Mouse (Mus musculus) heart, embryonic 11.5 days (tissue): ENCODE data around the gene Plbd1. TPM values are rescaled to one million over a fixed set of nuclear protein-coding genes. Genes with fewer than 3 reads are reported as not detected.

Experiments
- ATAC-seq: fragments of 200-750 bp; cut with Nextera tagmentation; replicated peaks from 2 replicates; pipeline ENCODE4 v1.8.0; 2017; ENCODE audit warnings: moderate library complexity; ENCODE audit not compliant: insufficient number of reproducible peaks, low FRiP score, low TSS enrichment
- H3K27ac ChIP-seq: fragments of 300-500 bp; sonication (generic); 2 replicates; pipeline ENCODE4 v1.5.1; 2014; ENCODE audit warnings: mild to moderate bottlenecking, low read depth, low read length
- H3K27me3 ChIP-seq: fragments of 300-500 bp; sonication (generic); 2 replicates; pipeline ENCODE4 v1.6.1; 2014; ENCODE audit warnings: mild to moderate bottlenecking, low read length, mixed read lengths; ENCODE audit not compliant: control insufficient read depth, insufficient read depth
- H3K36me3 ChIP-seq: fragments of 300-500 bp; sonication (generic); 2 replicates; pipeline ENCODE4 v1.6.1; 2014; ENCODE audit warnings: mild to moderate bottlenecking, low read length, moderate library complexity, mixed read lengths; ENCODE audit not compliant: control insufficient read depth, insufficient read depth
- H3K4me1 ChIP-seq: fragments of 300-500 bp; sonication (generic); 2 replicates; pipeline ENCODE4 v1.6.1; 2014; ENCODE audit warnings: low read length; ENCODE audit not compliant: control insufficient read depth, insufficient read depth
- H3K4me2 ChIP-seq: fragments of 300-500 bp; sonication (generic); 2 replicates; pipeline ENCODE4 v1.6.1; 2014; ENCODE audit warnings: mild to moderate bottlenecking, moderate library complexity
- H3K4me3 ChIP-seq: fragments of 300-500 bp; sonication (generic); 2 replicates; pipeline ENCODE4 v1.5.1; 2014; ENCODE audit warnings: low read depth, low read length
- H3K9ac ChIP-seq: fragments of 300-500 bp; sonication (generic); 2 replicates; pipeline ENCODE4 v1.6.1; 2014; ENCODE audit warnings: mild to moderate bottlenecking, low read depth, low read length, moderate library complexity
- H3K9me3 ChIP-seq: fragments of 300-500 bp; sonication (generic); replicated peaks from 2 replicates; pipeline ENCODE4 v1.6.1; 2016; ENCODE audit warnings: low read length; ENCODE audit not compliant: control insufficient read depth
- WGBS: fragments of 180-500 bp; shearing (Covaris S2); extraction: QIAGEN DNeasy Blood & Tissue Kit; methylation state at CpG from one replicate; pipeline ENCODE4 v1.1.7; 2014; ENCODE audit not compliant: insufficient replicate concordance; 5-methylcytosine and 5-hydroxymethylcytosine counted together
- polyA plus RNA-seq: library from polyadenylated mRNA; unstranded; fragments of >200 nt; fragmentation: Nextera tagmentation; extraction: Ambion mirVana; gene quantifications from 2 replicates; pipeline ENCODE4 v1.2.1, GENCODE M21; 2014

Plbd1 gene
- polyA plus RNA-seq, 1 experiment from 2014 or later, result 5.3 TPM

DNA sequence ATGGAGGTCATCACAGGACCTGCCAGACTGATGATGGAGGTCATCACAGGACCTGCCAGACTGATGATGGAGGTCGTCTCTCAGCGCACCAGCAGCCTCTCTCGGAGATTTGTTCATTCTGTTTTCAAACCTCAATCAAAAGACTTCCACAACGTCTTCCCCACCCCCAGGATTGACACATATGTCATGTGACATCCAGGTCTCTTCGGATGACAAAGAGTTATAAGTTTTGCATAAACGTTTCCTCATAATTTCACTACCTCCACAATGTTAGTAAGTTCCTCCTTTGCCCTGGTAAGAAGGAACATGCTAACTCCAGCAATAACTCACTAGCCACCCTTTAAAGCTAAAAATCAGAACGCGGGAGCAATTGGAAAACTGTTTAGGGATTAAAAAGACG, 2.5 kb downstream of the Plbd1 start:
- Histone ChIP-seq H3K27ac (no peak overlapping the region), H3K4me2 (no peak overlapping the region), H3K27me3 (peaks cover 15% of the 10 kb centered on the region), H3K4me3 (no peak overlapping the region), H3K36me3 (no peaks in the 10 kb centered on the region), H3K9me3 (no peaks in the 10 kb centered on the region), H3K9ac (no peak overlapping the region), H3K4me1 (peaks cover 9% of the 10 kb centered on the region)
- 86% methylated on average over 9 of the region's 9 CpGs for WGBS
- no peak for ATAC-seq

DNA sequence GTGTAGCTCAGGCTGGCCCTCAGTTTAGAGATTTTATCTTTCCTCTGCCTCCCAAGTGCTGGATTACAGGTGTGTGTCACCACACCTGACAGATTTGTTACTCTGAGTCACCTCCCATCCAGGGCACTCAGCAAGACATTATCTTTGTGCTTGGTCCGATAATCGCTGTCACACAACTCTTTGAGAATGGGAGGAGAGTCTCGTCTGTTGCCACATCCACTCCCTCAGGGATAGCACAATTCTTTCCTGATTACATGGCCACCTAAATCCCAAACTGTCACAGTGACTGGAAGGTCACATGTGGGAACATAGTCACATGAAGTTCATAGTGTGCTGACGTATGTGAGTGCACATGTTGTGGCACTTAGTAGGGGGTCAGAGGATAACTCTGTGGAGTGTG, 3.4 kb downstream of the Plbd1 start:
- Histone ChIP-seq H3K36me3 (no peaks in the 10 kb centered on the region), H3K4me3 (no peak overlapping the region), H3K4me1 (peaks cover 9% of the 10 kb centered on the region), H3K4me2 (no peak overlapping the region), H3K9ac (no peak overlapping the region), H3K27ac (no peak overlapping the region), H3K27me3 (peaks cover 15% of the 10 kb centered on the region), H3K9me3 (no peaks in the 10 kb centered on the region)
- no peak for ATAC-seq
- 71% methylated on average over 4 of the region's 4 CpGs for WGBS

- H3K27me3 ChIP-seq, result no peaks in the 10 kb centered on the region
- H3K27ac ChIP-seq, result no peak overlapping the region
- no peak for ATAC-seq
- 0 out of 2 replicates have a peak overlapping the region, but pooled peaks have one; percentile 14 for H3K4me3 ChIP-seq
- WGBS, result 55% methylated on average over 11 of the region's 11 CpGs
- no peak overlapping the region for H3K9ac ChIP-seq
- H3K4me2 ChIP-seq, result peak overlapping the region; percentile 41; the same call in 1 of the 2 replicates
- H3K4me1 ChIP-seq, result peaks cover 8% of the 10 kb centered on the region
- H3K9me3 ChIP-seq, result no peaks in the 10 kb centered on the region
- H3K36me3 ChIP-seq, result no peaks in the 10 kb centered on the region
Observed at GRCm38 (mm10) chr6:136655786-136656185, 5.9 kb downstream of the Plbd1 start.

- ATAC-seq, result no peak
Observed at GRCm38 (mm10) chr6:136654470-136654869, 7.3 kb downstream of the Plbd1 start.

DNA sequence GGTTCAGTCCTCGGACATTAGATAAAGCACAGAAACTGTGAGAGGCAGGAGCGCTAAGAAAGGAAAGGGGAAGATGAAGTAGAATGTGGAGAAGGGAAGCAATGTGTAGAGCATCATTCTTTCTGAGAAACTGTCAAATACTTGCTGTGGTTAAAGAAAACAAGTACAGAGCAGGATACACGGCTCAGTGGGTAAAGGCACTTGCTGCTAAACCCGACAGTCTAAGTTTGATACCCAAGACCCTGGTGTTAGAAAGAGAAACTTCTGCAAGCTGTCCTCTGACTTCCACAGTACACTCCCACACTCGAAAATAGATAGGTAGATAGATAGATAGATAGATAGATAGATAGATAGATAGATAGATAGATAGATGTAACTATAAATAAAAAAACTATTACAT, 8.4 kb downstream of the Plbd1 start:
- Histone ChIP-seq H3K9me3 (no peaks in the 10 kb centered on the region), H3K4me3 (no peak overlapping the region), H3K36me3 (no peaks in the 10 kb centered on the region), H3K27me3 (no peaks in the 10 kb centered on the region), H3K9ac (no peak overlapping the region), H3K4me2 (no peak overlapping the region), H3K4me1 (peaks cover 7% of the 10 kb centered on the region; the same call in 1 of the 2 replicates), H3K27ac (no peak overlapping the region)
- WGBS, result 43% methylated on average over 5 of the region's 5 CpGs
- no peak for ATAC-seq

More at GRCm38 (mm10) chr6:136654470-136654869, 7.3 kb downstream of the Plbd1 start:
- 89% methylated on average over 20 of the region's 20 CpGs for WGBS
- no peak overlapping the region for H3K4me2 ChIP-seq
- H3K36me3 ChIP-seq, result no peaks in the 10 kb centered on the region
- no peak overlapping the region for H3K9ac ChIP-seq
- no peak overlapping the region for H3K27ac ChIP-seq
- H3K27me3 ChIP-seq, result no peaks in the 10 kb centered on the region
- H3K4me1 ChIP-seq, result peaks cover 7% of the 10 kb centered on the region; the same call in 1 of the 2 replicates
- no peak overlapping the region for H3K4me3 ChIP-seq
- no peaks in the 10 kb centered on the region for H3K9me3 ChIP-seq

- ATAC-seq, result no peak
- no peak overlapping the region for H3K27ac ChIP-seq
- H3K27me3 ChIP-seq, result no peaks in the 10 kb centered on the region
- 82% methylated on average over 8 of the region's 8 CpGs for WGBS
- no peak overlapping the region for H3K4me2 ChIP-seq
- no peak overlapping the region for H3K4me3 ChIP-seq
- no peak overlapping the region for H3K9ac ChIP-seq
- no peaks in the 10 kb centered on the region; the same call in 1 of the 2 replicates for H3K9me3 ChIP-seq
- H3K4me1 ChIP-seq, result peaks cover 10% of the 10 kb centered on the region; the same call in 1 of the 2 replicates
- no peaks in the 10 kb centered on the region for H3K36me3 ChIP-seq
Observed at GRCm38 (mm10) chr6:136650664-136651063, 11.1 kb downstream of the Plbd1 start.

GRCm38 (mm10) chr6:136647455-136647861, 14.3 kb downstream of the Plbd1 start:
- no peaks in the 10 kb centered on the region for H3K27me3 ChIP-seq
- 61% methylated on average over 10 of the region's 10 CpGs for WGBS
- ATAC-seq, result 0 out of 2 replicates have a peak, but pooled peaks have one; percentile 31

GRCm38 (mm10) chr6:136646207-136646606, 15.5 kb downstream of the Plbd1 start:
- no peak overlapping the region for H3K27ac ChIP-seq
- H3K4me3 ChIP-seq, result no peak overlapping the region
- H3K4me1 ChIP-seq, result peaks cover 3% of the 10 kb centered on the region; the same call in 1 of the 2 replicates
- H3K36me3 ChIP-seq, result no peaks in the 10 kb centered on the region
- H3K4me2 ChIP-seq, result no peak overlapping the region
- 49% methylated on average over 6 of the region's 6 CpGs for WGBS
- ATAC-seq, result no peak
- H3K9me3 ChIP-seq, result no peaks in the 10 kb centered on the region; the same call in 1 of the 2 replicates
- no peak overlapping the region for H3K9ac ChIP-seq
- no peaks in the 10 kb centered on the region for H3K27me3 ChIP-seq

More at GRCm38 (mm10) chr6:136647455-136647861, 14.3 kb downstream of the Plbd1 start:
- H3K4me2 ChIP-seq, result no peak overlapping the region
- H3K4me1 ChIP-seq, result peaks cover 4% of the 10 kb centered on the region; the same call in 1 of the 2 replicates
- no peaks in the 10 kb centered on the region; the same call in 1 of the 2 replicates for H3K9me3 ChIP-seq
- H3K27ac ChIP-seq, result no peak overlapping the region
- no peak overlapping the region for H3K4me3 ChIP-seq
- H3K9ac ChIP-seq, result no peak overlapping the region
- no peaks in the 10 kb centered on the region for H3K36me3 ChIP-seq

- WGBS, result 58% methylated on average over 9 of the region's 9 CpGs
- Histone ChIP-seq H3K4me2 (no peak overlapping the region), H3K36me3 (no peaks in the 10 kb centered on the region), H3K9me3 (no peaks in the 10 kb centered on the region; the same call in 1 of the 2 replicates), H3K4me3 (no peak overlapping the region), H3K4me1 (peaks cover 3% of the 10 kb centered on the region; the same call in 1 of the 2 replicates), H3K9ac (no peak overlapping the region), H3K27me3 (no peaks in the 10 kb centered on the region), H3K27ac (no peak overlapping the region)
- ATAC-seq, result no peak
Observed at GRCm38 (mm10) chr6:136645754-136646153, 16.0 kb downstream of the Plbd1 start.
